Mouse (Mus musculus) hindbrain, embryonic 10.5 days (tissue): ENCODE data around the gene Egflam. TPM values are rescaled to one million over a fixed set of nuclear protein-coding genes. Genes with fewer than 3 reads are reported as not detected.

Source experiments
- DNase-seq: peaks from one replicate; pipeline ENCODE4 v3.0.0-alpha.2; 2017; ENCODE audit warnings: low spot score
- H3K27ac ChIP-seq: fragments of 300-500 bp; sonication (generic); 2 replicates; pipeline ENCODE4 v1.5.1; 2016; ENCODE audit warnings: mild to moderate bottlenecking, moderate library complexity
- H3K27me3 ChIP-seq: fragments of 300-500 bp; sonication (generic); 2 replicates; pipeline ENCODE4 v1.6.1; 2016; ENCODE audit warnings: mild to moderate bottlenecking; ENCODE audit not compliant: poor library complexity, insufficient read depth, severe bottlenecking
- H3K36me3 ChIP-seq: fragments of 300-500 bp; sonication (generic); 2 replicates; pipeline ENCODE4 v1.6.1; 2016; ENCODE audit warnings: mild to moderate bottlenecking, moderate library complexity
- H3K4me1 ChIP-seq: fragments of 300-500 bp; sonication (generic); replicated peaks from 2 replicates; pipeline ENCODE4 v1.6.1; 2016; ENCODE audit warnings: mild to moderate bottlenecking
- H3K4me3 ChIP-seq: fragments of 300-500 bp; sonication (generic); 2 replicates; pipeline ENCODE4 v1.5.1; 2016; ENCODE audit warnings: mild to moderate bottlenecking, moderate library complexity
- H3K9me3 ChIP-seq: fragments of 300-500 bp; sonication (generic); 2 replicates; pipeline ENCODE4 v1.6.1; 2016; ENCODE audit warnings: mild to moderate bottlenecking, moderate library complexity
- WGBS: fragments of 180-500 bp; shearing (Covaris S2); methylation state at CpG from one replicate; pipeline ENCODE4 v1.1.7; 2016; 5-methylcytosine and 5-hydroxymethylcytosine counted together
- polyA plus RNA-seq: library from polyadenylated mRNA; unstranded; fragments of >200 nt; fragmentation: Nextera tagmentation; extraction: Ambion mirVana; gene quantifications from 2 replicates; pipeline ENCODE4 v1.2.1, GENCODE M21; 2016

Gene Egflam
- 12.8 and 18.1 TPM in 2 replicates for polyA plus RNA-seq

GRCm38 (mm10) chr15:7397818-7398608, at the start of gene Egflam:
TSS of gene Egflam (minus strand) at chr15:7398395.
- WGBS = under 1% methylated on average over 62 of the region's 62 CpGs
- Histone ChIP-seq H3K9me3 (peaks cover 4% of the 10 kb centered on the region; the same call in 1 of the 2 replicates), H3K27ac (peak within 1 kb of the TSS; percentile 85)

DNA sequence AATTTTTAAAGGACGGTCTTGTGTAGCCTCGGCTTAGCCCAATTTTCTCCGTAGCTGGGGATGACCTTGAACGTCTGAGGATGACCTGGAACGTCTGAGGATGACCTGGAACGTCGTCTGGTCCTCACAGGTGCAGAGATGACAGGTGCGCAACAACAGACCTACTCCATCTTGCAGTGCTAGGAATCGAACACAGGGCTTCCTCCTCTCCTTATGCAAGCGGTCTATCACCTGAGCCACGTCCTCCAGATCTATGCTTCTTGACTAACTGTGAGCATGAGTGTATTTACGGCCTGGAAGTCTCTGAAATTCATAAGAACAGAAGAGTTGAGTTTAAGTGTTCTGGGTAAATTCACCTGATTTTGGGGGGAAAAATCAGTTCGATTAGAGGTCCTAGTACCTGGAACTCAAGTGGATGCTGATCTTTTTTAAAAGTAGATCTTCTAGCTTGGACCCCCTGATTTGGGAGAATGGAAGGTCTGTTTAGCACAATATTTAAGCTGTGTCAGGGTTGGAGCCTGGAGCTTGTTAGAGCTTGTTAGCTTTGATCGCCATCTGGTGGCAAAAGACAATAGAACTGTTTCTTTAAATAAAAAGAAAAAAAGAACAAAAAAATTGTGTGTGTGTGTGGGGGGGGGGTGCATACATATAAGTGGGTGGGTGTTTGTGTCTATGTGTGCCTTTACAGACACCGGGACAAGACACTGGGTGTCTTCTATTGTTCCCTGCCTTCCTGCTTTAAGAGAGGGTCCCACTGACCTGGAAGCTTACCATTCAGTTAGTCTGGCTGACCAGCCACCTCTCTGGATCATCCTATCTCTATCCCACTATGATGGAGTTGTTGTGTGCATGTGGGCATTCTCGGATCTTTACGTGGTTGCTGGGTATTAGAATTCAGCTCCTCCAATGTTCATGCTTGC, 45.5 kb upstream of the Egflam start:
- no peaks in the 10 kb centered on the region for H3K9me3 ChIP-seq
- H3K4me3 ChIP-seq = no peak overlapping the region
- no peaks in the 10 kb centered on the region for H3K4me1 ChIP-seq
- no peak for DNase-seq
- no peaks in the 10 kb centered on the region for H3K36me3 ChIP-seq
- H3K27ac ChIP-seq = no peak overlapping the region
- no peaks in the 10 kb centered on the region for H3K27me3 ChIP-seq
- 71% methylated on average over 17 of the region's 17 CpGs for WGBS

More at GRCm38 (mm10) chr15:7397818-7398608, at the start of gene Egflam:
- Histone ChIP-seq H3K4me1 (peaks cover 18% of the 10 kb centered on the region), H3K27me3 (peaks cover 40% of the 10 kb centered on the region), H3K36me3 (no peaks in the 10 kb centered on the region), H3K4me3 (peak within 1 kb of the TSS; percentile 59)
- peak; percentile 73 for DNase-seq

DNA sequence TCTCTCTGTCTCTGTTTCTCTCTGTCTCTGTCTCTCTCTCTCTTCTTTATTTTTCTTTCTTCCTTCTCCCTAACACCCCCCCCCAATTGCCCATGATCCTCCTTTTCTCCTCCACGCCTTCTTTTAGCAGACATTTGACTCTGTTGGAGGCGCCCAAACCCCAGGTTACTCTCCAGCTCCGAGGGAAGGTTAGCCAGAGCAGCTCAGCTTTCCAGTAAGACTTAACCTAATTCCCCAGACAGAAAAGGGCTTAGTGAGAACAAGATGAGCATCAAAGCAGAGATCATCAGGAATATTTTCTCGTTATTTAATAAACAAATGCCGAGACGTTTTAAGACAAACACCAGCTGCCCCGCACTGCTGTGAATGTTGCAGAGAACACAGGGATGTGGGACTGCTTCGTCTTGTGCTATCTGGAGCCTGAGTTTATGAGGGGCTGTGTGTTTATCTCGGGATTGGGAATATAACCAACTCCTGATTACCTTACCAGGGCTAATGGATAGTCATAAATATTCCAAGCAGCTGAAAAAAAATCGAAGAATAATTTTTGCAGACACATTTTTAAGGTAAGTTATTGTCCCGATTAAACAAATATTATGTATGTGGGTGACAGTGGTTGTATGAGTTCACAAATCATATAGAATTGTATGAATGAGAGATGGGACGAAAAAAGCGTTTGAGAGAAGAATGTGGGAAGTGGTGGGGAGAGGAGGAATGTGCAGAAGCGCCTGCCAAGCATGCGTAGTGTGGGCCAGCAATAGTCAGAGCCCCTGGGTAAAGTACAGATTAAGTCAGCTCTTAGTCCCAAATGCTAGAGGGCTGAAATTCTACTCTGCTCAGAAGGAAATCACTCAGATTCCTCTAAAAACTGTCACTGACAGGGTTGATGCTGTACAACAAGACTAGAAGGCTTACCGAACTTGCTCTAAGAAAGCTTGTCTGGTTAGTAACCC, 44.2 kb upstream of the Egflam start:
- no peaks in the 10 kb centered on the region for H3K27me3 ChIP-seq
- no peaks in the 10 kb centered on the region for H3K9me3 ChIP-seq
- no peak overlapping the region for H3K27ac ChIP-seq
- no peaks in the 10 kb centered on the region for H3K36me3 ChIP-seq
- H3K4me1 ChIP-seq = no peaks in the 10 kb centered on the region
- DNase-seq = no peak
- WGBS = 68% methylated on average over 16 of the region's 16 CpGs
- no peak overlapping the region for H3K4me3 ChIP-seq

DNA sequence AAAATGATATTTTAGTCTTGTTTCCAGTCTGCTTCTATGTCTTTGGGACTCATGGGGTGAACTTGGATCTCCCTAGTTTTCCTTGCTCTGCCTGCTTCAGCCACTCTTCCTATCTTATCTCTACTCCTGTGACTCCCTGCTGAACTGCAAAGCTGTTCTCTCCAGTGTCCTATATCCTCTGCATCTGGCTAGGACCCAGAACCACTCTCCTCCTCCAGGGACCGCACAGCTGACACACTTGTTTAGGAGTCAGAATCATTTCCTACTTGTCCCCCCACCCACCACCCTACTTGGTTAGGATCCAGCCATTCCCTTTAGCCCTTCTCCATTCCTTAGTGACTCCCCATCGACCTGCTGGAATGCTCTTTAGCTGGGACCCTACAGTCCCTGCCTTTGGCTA, 26.1 kb upstream of the Egflam start:
- Histone ChIP-seq H3K9me3 (0 out of 2 replicates have a peak, but pooled peaks cover 2% of the 10 kb centered on the region), H3K27ac (no peak overlapping the region), H3K27me3 (no peaks in the 10 kb centered on the region), H3K4me1 (no peaks in the 10 kb centered on the region), H3K36me3 (no peaks in the 10 kb centered on the region), H3K4me3 (no peak overlapping the region)
- no peak for DNase-seq
- 75% methylated on average over 2 of the region's 2 CpGs for WGBS

- Histone ChIP-seq H3K36me3 (no peaks in the 10 kb centered on the region), H3K9me3 (no peaks in the 10 kb centered on the region), H3K27ac (no peak overlapping the region), H3K4me1 (0 out of 2 replicates have a peak, but pooled peaks cover under 1% of the 10 kb centered on the region), H3K27me3 (peaks cover 9% of the 10 kb centered on the region), H3K4me3 (no peak overlapping the region)
- DNase-seq = no peak
- 80% methylated on average over 8 of the region's 8 CpGs for WGBS
These were observed 6.3 kb upstream of the Egflam start for GRCm38 (mm10) chr15:7404521-7404920.

GRCm38 (mm10) chr15:7398609-7399540, 680 bp upstream of the Egflam start:
- no peaks in the 10 kb centered on the region for H3K9me3 ChIP-seq
- DNase-seq = no peak
- H3K36me3 ChIP-seq = no peaks in the 10 kb centered on the region
- peak overlapping the region; percentile 85 for H3K27ac ChIP-seq
- H3K4me3 ChIP-seq = peak overlapping the region; percentile 59
- 2% methylated on average over 17 of the region's 17 CpGs for WGBS
- peaks cover 40% of the 10 kb centered on the region for H3K27me3 ChIP-seq
- H3K4me1 ChIP-seq = peaks cover 18% of the 10 kb centered on the region

GRCm38 (mm10) chr15:7397446-7397817, 763 bp downstream of the Egflam start:
- peaks cover 18% of the 10 kb centered on the region for H3K4me1 ChIP-seq
- peak overlapping the region; percentile 59 for H3K4me3 ChIP-seq
- no peak for DNase-seq
- 2% methylated on average over 8 of the region's 8 CpGs for WGBS
- H3K36me3 ChIP-seq = no peaks in the 10 kb centered on the region
- peak overlapping the region; percentile 85 for H3K27ac ChIP-seq
- H3K9me3 ChIP-seq = peaks cover 4% of the 10 kb centered on the region; the same call in 1 of the 2 replicates
- peaks cover 40% of the 10 kb centered on the region for H3K27me3 ChIP-seq

- DNase-seq = no peak
- Histone ChIP-seq H3K4me1 (no peaks in the 10 kb centered on the region), H3K4me3 (no peak overlapping the region), H3K9me3 (no peaks in the 10 kb centered on the region), H3K27me3 (no peaks in the 10 kb centered on the region), H3K36me3 (no peaks in the 10 kb centered on the region), H3K27ac (no peak overlapping the region)
- 91% methylated on average over 4 of the region's 4 CpGs for WGBS
These were observed 14.8 kb downstream of the Egflam start for GRCm38 (mm10) chr15:7383349-7383748.

- 75% methylated on average over 10 of the region's 10 CpGs for WGBS
- Histone ChIP-seq H3K27me3 (no peaks in the 10 kb centered on the region), H3K9me3 (no peaks in the 10 kb centered on the region), H3K36me3 (no peaks in the 10 kb centered on the region), H3K4me1 (no peaks in the 10 kb centered on the region), H3K4me3 (no peak overlapping the region), H3K27ac (no peak overlapping the region)
- DNase-seq = no peak
These were observed 15.7 kb downstream of the Egflam start for GRCm38 (mm10) chr15:7382457-7382856.

DNA sequence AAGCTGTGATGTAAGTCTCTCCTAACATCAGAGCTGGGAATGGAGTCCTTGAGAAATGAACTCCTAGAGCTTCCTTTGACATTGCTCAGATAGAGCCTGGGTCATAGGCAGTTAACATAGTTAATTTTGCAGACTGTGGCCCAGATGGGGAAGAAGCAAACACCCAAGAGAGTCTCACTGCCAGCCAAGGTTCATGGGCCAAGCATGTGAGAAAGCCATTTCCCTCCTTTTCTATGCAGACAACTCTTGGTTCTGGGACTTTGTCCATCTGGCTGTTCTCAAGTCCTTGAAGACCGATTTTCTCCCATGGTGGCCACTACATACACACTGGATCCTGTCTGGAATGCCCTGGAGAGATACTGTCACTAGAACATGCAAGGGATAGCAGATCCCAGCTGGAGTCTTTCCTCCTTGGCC, 45.6 kb downstream of the Egflam start:
- Histone ChIP-seq H3K9me3 (no peaks in the 10 kb centered on the region), H3K36me3 (no peaks in the 10 kb centered on the region), H3K27ac (no peak overlapping the region), H3K4me1 (no peaks in the 10 kb centered on the region), H3K27me3 (no peaks in the 10 kb centered on the region), H3K4me3 (no peak overlapping the region)
- 90% methylated on average over 1 of the region's 1 CpGs for WGBS
- DNase-seq = no peak

DNA sequence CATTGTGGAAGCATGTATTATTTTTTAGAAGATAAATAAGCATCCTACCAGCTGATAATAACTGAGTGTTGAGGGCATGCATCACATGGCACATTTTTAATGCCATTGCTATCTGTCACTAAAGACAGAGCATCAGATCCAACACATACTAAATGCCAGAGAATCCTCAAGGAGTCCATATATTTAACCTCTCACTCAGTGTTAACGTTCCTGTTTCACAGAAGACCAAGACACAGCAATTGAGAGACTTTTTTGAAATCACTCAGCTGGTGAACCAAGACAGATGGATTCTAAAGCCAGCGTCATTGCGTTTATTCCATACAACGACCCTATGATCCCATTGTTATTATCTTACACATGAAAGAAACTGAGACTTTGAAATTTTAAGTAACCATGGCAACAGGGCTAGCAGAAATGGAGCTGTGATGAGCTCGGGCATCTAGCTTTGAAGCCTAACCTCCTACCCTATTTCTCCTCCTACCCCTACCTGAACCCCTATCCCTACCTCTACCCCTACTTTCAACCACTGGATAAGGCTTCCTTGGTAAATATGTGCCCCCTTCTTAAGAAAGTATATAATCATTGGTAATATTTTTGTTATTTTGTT, 57.4 kb downstream of the Egflam start:
- no peak for DNase-seq
- H3K27ac ChIP-seq = no peak overlapping the region
- WGBS = 72% methylated on average over 5 of the region's 5 CpGs

More for the DNA sequence above, 57.4 kb downstream of the Egflam start:
- no peak overlapping the region for H3K4me3 ChIP-seq
- H3K4me1 ChIP-seq = no peaks in the 10 kb centered on the region
- H3K27me3 ChIP-seq = no peaks in the 10 kb centered on the region
- H3K9me3 ChIP-seq = no peaks in the 10 kb centered on the region
- H3K36me3 ChIP-seq = no peaks in the 10 kb centered on the region
